Mouse (Mus musculus) erythroblast, embryonic 14.5 days (primary cell): Measurements from ENCODE around the gene Acat3. TPM values are rescaled to one million over a fixed set of nuclear protein-coding genes. Genes with fewer than 3 reads are reported as not detected.
"Not testable (repeated sequence)": the region's sequence is repeated elsewhere in the genome, so short reads cannot be mapped to it uniquely, and the experiment has no call there.

Source experiments
- H3K27me3 ChIP-seq: 2 replicates; pipeline ENCODE4 v1.6.1; 2012; ENCODE audit warnings: inconsistent platforms; ENCODE audit not compliant: control insufficient read depth
- H3K36me3 ChIP-seq: 2 replicates; pipeline ENCODE4 v1.6.1; 2012; ENCODE audit warnings: mild to moderate bottlenecking, inconsistent platforms; ENCODE audit not compliant: control insufficient read depth
- H3K4me1 ChIP-seq: 2 replicates; pipeline ENCODE4 v1.6.1; 2012; ENCODE audit warnings: inconsistent platforms; ENCODE audit not compliant: control insufficient read depth
- H3K4me3 ChIP-seq: replicated peaks from 2 replicates; pipeline ENCODE3; 2012; ENCODE audit warnings: moderate library complexity, mild to moderate bottlenecking, inconsistent platforms
- H3K9me3 ChIP-seq: 2 replicates; pipeline ENCODE4 v1.6.1; 2012; ENCODE audit warnings: low read length, inconsistent platforms, mixed read lengths; ENCODE audit not compliant: control insufficient read depth
- GATA1 ChIP-seq: IDR thresholded peaks from 2 replicates; pipeline ENCODE4 v1.6.1; 2012; ENCODE audit warnings: low read length, inconsistent platforms, mixed read lengths
- TAL1 ChIP-seq: IDR thresholded peaks from 3 replicates; pipeline ENCODE4 v1.6.1; 2012; ENCODE audit warnings: low read length, inconsistent platforms, mixed read lengths
- polyA plus RNA-seq: library from polyadenylated mRNA; stranded (reverse); fragments of >175 nt; gene quantifications from 2 replicates; pipeline ENCODE4 v1.2.3, GENCODE M21; 2012

Gene Acat3
- polyA plus RNA-seq, 1 experiment = 0.18 TPM

DNA sequence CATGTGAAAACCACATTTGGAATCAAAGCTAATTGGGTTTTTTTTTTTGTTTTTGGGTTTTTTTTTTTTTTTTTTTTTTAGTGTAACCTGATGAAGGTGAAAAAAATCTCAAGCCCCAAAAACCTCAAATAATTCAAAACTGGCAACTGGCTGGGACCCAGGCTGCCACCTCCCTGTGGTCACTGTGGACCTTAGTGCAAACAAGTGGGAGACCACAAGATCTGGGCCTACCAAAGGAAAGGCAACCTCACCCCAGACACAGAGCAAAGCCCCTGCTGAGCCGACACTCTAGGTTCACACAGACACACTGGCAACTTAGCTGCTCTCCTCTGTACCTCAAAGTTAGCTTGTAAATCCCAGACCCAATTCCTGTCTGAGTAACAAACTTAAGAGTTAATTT, 36.1 kb downstream of the Acat3 start:
- peaks cover 67% of the 10 kb centered on the region for H3K36me3 ChIP-seq
- no peaks in the 10 kb centered on the region for H3K4me1 ChIP-seq
- H3K27me3 ChIP-seq = no peaks in the 10 kb centered on the region
- no peaks in the 10 kb centered on the region for H3K9me3 ChIP-seq
- no peak overlapping the region for H3K4me3 ChIP-seq
- TF ChIP-seq GATA1 = no peak

DNA sequence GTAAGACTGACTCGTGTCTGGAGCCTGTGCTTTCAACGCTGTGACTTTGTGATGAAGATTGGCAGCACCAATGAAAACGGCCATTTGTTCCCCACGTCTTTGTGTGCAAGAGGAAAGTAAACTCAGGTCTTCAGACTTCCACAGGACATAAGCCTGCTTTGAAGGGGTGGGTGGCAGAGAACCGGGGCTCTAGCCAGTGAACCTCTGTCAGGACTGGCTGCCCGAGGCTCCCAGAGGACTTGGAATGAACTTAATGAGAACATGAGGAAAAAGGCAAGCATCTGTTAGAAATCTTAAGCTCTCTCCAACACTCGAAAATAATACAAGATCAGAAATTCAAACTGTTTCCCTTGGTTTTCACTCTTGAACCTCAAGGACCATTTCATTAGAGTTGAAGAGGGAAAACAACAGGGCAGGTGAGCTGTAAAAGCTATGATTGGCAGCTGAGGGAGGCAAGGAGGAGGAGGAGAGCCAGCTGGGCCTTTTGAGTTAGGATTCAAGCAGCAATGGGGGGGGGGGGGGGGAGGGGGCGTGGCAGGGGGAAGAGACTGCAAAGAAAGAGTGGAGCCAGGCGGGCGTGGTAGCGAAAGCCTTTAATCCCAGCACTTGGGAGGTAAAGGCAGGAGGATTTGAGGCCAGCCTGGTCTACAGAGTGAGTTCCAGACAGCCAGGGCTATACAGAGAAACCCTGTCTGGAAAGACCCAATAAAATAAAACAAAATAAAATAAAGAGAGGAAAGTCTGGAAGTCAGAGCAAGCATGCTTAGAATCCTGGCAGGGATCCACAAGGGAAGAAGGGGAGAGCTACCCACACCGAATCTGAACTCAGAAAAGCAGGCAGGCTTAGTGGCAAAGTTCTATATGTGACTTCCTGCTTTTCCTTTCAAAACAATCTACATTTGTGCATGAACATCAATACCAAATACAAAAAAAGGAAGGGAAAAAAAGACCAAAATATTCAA, 36.7 kb downstream of the Acat3 start:
- H3K27me3 ChIP-seq = no peaks in the 10 kb centered on the region
- no peaks in the 10 kb centered on the region for H3K9me3 ChIP-seq
- no peak for TF ChIP-seq TAL1
- no peak for TF ChIP-seq GATA1
- no peak overlapping the region for H3K4me3 ChIP-seq
- H3K4me1 ChIP-seq = no peaks in the 10 kb centered on the region
- H3K36me3 ChIP-seq = peaks cover 63% of the 10 kb centered on the region

DNA sequence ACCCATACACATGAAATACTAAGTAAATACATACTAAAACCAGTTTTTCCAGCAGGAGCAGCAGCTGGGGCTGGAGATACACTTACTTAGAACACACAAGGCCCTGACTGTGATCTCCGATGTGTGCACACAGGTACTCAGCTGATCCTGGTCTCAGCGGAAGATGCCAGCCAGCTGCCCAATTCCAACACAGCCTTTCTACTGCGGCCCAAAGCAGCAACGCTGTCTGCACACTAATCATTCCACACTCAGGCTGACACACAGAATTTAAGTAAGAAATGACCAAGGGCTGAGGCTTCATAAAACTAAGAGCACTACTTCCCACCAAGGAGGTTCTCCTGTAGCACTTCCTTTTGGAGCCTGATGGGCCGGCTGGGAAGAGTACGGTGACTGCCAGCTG, 38.1 kb downstream of the Acat3 start:
- Histone ChIP-seq H3K27me3 (no peaks in the 10 kb centered on the region), H3K4me1 (no peaks in the 10 kb centered on the region), H3K4me3 (no peak overlapping the region), H3K36me3 (peaks cover 64% of the 10 kb centered on the region), H3K9me3 (no peaks in the 10 kb centered on the region)
- no peak for TF ChIP-seq TAL1
- no peak for TF ChIP-seq GATA1

GRCm38 (mm10) chr17:12898607-12899006, 41.8 kb downstream of the Acat3 start:
- peaks cover 58% of the 10 kb centered on the region for H3K36me3 ChIP-seq
- not testable (repeated sequence) for H3K4me1 ChIP-seq, H3K27me3 ChIP-seq, H3K9me3 ChIP-seq, H3K4me3 ChIP-seq

DNA sequence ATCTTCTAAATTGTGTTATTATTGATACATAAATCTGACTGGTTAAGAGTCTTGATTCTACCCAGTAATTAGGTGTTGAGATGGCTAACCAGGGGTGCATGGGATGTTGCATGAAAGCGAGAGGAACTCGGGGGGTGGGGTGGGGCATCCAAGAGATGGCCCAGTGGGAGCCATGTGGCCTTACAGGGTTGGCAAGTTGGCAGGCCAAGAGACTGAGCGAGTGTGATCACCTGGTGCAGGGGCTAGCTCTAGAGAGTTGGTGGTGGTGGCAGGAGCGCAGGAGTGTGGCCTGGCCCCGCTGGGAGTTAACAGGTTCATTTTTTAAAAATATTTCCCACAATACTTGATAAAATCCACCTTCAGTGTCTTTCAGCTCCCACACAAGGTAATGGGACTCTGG, 42.7 kb downstream of the Acat3 start:
- no peaks in the 10 kb centered on the region for H3K27me3 ChIP-seq
- H3K9me3 ChIP-seq = no peaks in the 10 kb centered on the region
- H3K36me3 ChIP-seq = peaks cover 55% of the 10 kb centered on the region
- H3K4me1 ChIP-seq = no peaks in the 10 kb centered on the region
- no peak for TF ChIP-seq GATA1
- TF ChIP-seq TAL1 = no peak
- H3K4me3 ChIP-seq = no peak overlapping the region

GRCm38 (mm10) chr17:12892033-12892432, 48.4 kb downstream of the Acat3 start:
- H3K36me3 ChIP-seq = peaks cover 61% of the 10 kb centered on the region
- no peaks in the 10 kb centered on the region for H3K27me3 ChIP-seq
- H3K4me3 ChIP-seq = no peak overlapping the region
- H3K4me1 ChIP-seq = no peaks in the 10 kb centered on the region
- TF ChIP-seq TAL1 (no peak), GATA1 (no peak)
- no peaks in the 10 kb centered on the region for H3K9me3 ChIP-seq

DNA sequence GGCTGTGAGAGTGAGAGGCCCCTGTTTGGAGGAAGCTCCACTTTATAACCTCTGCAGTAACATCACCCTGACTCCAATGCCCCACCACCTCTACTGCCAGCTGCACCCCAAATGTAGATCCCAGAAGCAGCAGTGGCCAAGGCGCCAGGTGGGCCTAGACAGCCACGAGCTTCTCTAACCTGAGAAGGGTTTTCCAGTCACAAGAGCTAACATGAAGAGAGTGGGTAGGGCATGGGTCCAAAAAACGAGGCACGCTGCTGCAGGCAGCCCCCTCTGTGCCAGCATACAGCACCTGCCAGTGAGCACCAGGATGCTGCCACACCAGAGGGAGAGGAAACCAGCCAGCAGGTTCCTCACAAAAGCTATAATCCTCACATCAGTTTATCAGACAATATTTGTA, 49.3 kb downstream of the Acat3 start:
- Histone ChIP-seq H3K36me3 (peaks cover 53% of the 10 kb centered on the region), H3K4me1 (no peaks in the 10 kb centered on the region), H3K27me3 (no peaks in the 10 kb centered on the region), H3K4me3 (no peak overlapping the region), H3K9me3 (no peaks in the 10 kb centered on the region)
- TF ChIP-seq GATA1 = no peak
- no peak for TF ChIP-seq TAL1

GRCm38 (mm10) chr17:12887021-12887775, 53.2 kb downstream of the Acat3 start:
- Histone ChIP-seq H3K27me3 (no peaks in the 10 kb centered on the region), H3K36me3 (peaks cover 34% of the 10 kb centered on the region), H3K9me3 (no peaks in the 10 kb centered on the region), H3K4me1 (no peaks in the 10 kb centered on the region), H3K4me3 (no peak overlapping the region)
- TF ChIP-seq TAL1 (no peak), GATA1 (no peak)

DNA sequence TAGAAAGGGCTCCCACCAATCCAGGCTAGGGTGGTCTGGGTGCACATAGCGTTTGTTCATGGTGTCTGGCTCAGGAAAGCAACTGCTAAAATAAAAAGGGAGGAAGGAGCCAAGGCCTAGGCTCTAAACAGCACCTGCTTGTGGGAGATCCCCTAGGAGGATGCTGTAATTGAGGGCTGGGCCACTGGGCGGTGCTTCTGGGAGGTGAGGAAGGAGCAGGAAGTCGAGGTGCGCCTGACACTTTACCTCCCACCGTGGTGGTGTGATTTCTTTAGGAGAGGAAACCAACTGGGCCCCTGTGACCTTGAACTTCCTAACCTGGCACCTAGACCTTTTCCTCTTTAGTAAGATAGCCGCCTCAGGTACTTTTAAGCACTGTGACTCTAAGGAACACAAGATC, 53.8 kb downstream of the Acat3 start:
- TF ChIP-seq TAL1 (no peak), GATA1 (no peak)
- Histone ChIP-seq H3K27me3 (no peaks in the 10 kb centered on the region), H3K36me3 (peaks cover 29% of the 10 kb centered on the region), H3K9me3 (no peaks in the 10 kb centered on the region), H3K4me1 (no peaks in the 10 kb centered on the region), H3K4me3 (no peak overlapping the region)
